Mouse (Mus musculus): ENCODE measurements at regions not wholly inside any gene's neighbourhood (a gene's known extent, or its start where the extent isn't known, plus 50 kb on each side); places are given as distances from the start of the nearest gene placed in this dataset.

DNA sequence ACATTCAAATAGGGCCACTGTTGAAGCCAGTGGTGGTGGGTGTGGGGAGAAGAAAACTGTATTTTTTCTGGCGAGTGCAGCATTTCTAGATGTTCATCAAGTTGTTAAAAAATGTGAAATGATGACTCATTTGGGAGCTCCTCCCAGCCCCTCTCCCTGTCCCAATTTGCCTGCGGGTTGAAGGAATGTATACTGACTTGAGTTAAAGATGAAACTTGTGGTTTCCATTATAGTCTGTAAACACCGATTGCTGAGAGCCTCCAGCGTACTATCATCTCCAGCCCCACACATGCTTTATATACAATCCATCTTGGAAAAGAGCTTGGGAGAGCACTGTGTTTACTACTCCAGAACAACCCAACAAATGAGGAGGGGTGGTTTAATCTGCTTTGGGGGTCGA, 258.9 kb upstream of the Jag1 start:
- no peaks in the 10 kb centered on the region for H3K36me3 ChIP-seq (ENCODE audit: control insufficient read depth, insufficient read depth, low read length, poor library complexity, severe bottlenecking)
- no peaks in the 10 kb centered on the region for H3K9me3 ChIP-seq (replicated peaks; ENCODE audit: control insufficient read depth, insufficient read depth, low read length, poor library complexity, severe bottlenecking)
- no peak overlapping the region for H3K27ac ChIP-seq (ENCODE audit: insufficient read depth, low read length)
- no peaks in the 10 kb centered on the region for H3K4me1 ChIP-seq (ENCODE audit: control insufficient read depth, insufficient read depth, low read length)
- no peak overlapping the region for H3K9ac ChIP-seq (ENCODE audit: low read depth, poor library complexity, severe bottlenecking)
- H3K4me3 ChIP-seq (ENCODE audit: low read depth, low read length): no peak overlapping the region
- TF ChIP-seq EP300 (IDR thresholded peaks at IDR 0.05; ENCODE audit: insufficient read depth, low read depth, low read length) (no peak), POLR2A (IDR thresholded peaks at IDR 0.05; ENCODE audit: insufficient read depth, low read length) (no peak), CTCF (IDR thresholded peaks at IDR 0.05; ENCODE audit: low read depth, low read length) (no peak)
- H3K27me3 ChIP-seq (ENCODE audit: control insufficient read depth, insufficient read depth, low read length, poor library complexity, severe bottlenecking): no peaks in the 10 kb centered on the region

DNA sequence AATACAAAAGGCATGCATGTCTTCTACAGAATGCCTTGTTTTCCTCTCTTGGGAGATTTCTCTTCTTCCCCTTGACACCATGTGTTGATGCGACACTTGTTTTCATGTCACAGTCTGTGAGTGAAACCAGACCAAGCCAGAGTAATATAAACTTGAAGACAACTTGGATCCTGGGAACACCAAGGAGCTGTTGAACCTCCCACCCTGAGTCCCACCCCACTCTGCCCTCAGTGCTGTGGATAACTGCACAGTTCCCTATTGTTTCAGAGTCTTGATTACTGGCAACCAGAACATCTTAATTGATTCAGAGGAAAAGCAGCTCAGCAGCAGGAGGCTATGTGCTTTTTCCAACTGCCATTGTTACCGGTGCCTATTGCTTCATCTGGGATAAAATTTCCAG, 254.6 kb upstream of the Jag1 start:
- no peak for TF ChIP-seq EP300 (IDR thresholded peaks at IDR 0.05; ENCODE audit: insufficient read depth, low read depth, low read length)
- TF ChIP-seq CTCF (IDR thresholded peaks at IDR 0.05; ENCODE audit: low read depth, low read length): no peak
- no peak for TF ChIP-seq POLR2A (IDR thresholded peaks at IDR 0.05; ENCODE audit: insufficient read depth, low read length)
- no peaks in the 10 kb centered on the region for H3K9me3 ChIP-seq (replicated peaks; ENCODE audit: control insufficient read depth, insufficient read depth, low read length, poor library complexity, severe bottlenecking)
- no peaks in the 10 kb centered on the region for H3K27me3 ChIP-seq (ENCODE audit: control insufficient read depth, insufficient read depth, low read length, poor library complexity, severe bottlenecking)
- H3K36me3 ChIP-seq (ENCODE audit: control insufficient read depth, insufficient read depth, low read length, poor library complexity, severe bottlenecking): no peaks in the 10 kb centered on the region
- H3K27ac ChIP-seq (ENCODE audit: insufficient read depth, low read length): no peak overlapping the region
- H3K9ac ChIP-seq (ENCODE audit: low read depth, poor library complexity, severe bottlenecking): no peak overlapping the region
- H3K4me3 ChIP-seq (ENCODE audit: low read depth, low read length): no peak overlapping the region
- H3K4me1 ChIP-seq (ENCODE audit: control insufficient read depth, insufficient read depth, low read length): no peaks in the 10 kb centered on the region

DNA sequence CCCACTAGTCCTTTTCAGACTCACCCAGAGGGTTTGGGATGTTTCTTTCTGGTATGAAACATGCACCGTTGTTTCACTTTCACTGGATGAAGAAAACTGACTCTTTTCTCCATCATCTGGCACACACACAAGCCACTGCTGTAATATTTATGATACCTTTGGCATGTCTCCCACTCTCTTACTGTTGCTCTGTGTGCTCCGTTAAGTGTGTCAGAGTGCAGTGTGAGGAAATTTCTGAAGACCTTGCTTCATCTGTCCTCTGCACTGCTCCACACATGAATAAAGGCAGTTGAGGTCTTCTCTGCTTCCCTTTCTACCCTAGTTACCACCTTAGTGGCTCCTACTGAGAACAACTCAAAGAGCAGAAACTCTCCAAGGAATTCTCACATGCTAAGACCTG, 246.6 kb upstream of the Jag1 start:
- Histone ChIP-seq H3K9ac (ENCODE audit: low read depth, poor library complexity, severe bottlenecking) (no peak overlapping the region), H3K27me3 (ENCODE audit: control insufficient read depth, insufficient read depth, low read length, poor library complexity, severe bottlenecking) (no peaks in the 10 kb centered on the region), H3K9me3 (replicated peaks; ENCODE audit: control insufficient read depth, insufficient read depth, low read length, poor library complexity, severe bottlenecking) (no peaks in the 10 kb centered on the region), H3K36me3 (ENCODE audit: control insufficient read depth, insufficient read depth, low read length, poor library complexity, severe bottlenecking) (no peaks in the 10 kb centered on the region), H3K27ac (ENCODE audit: insufficient read depth, low read length) (no peak overlapping the region), H3K4me1 (ENCODE audit: control insufficient read depth, insufficient read depth, low read length) (no peaks in the 10 kb centered on the region), H3K4me3 (ENCODE audit: low read depth, low read length) (no peak overlapping the region)
- no peak for TF ChIP-seq EP300 (IDR thresholded peaks at IDR 0.05; ENCODE audit: insufficient read depth, low read depth, low read length)
- TF ChIP-seq CTCF (IDR thresholded peaks at IDR 0.05; ENCODE audit: low read depth, low read length): no peak

DNA sequence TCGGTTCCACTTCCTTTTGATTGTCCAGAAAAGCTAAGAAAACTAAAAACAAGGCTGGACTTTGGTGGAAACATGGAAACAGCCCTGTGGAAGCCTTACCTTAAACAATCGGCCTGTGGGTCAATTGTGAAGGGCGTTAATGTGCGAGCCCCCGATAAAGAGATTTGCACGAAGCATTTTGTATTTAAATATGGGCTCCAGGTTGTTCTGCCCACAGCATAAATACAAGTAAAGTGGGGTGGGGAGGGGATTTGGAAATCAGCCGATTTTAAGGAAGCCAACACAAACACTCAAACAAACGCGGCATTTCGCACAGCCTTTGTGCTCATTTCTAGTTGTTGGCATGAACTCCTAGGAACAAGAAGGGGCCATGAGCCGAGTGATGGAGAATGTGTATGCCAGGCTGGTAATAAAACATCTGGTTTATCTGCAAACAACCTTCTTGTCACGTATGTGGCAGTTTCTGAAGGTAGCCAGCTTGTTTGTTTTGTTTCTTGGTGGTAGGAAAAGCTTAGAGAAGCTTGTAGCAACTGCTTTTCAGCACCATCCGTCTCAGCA, 240.8 kb upstream of the Jag1 start:
- Histone ChIP-seq H3K4me1 (ENCODE audit: control insufficient read depth, insufficient read depth, low read length) (no peaks in the 10 kb centered on the region), H3K27me3 (ENCODE audit: control insufficient read depth, insufficient read depth, low read length, poor library complexity, severe bottlenecking) (no peaks in the 10 kb centered on the region), H3K36me3 (ENCODE audit: control insufficient read depth, insufficient read depth, low read length, poor library complexity, severe bottlenecking) (no peaks in the 10 kb centered on the region), H3K4me3 (ENCODE audit: low read depth, low read length) (no peak overlapping the region), H3K9ac (ENCODE audit: low read depth, poor library complexity, severe bottlenecking) (no peak overlapping the region), H3K27ac (ENCODE audit: insufficient read depth, low read length) (no peak overlapping the region), H3K9me3 (replicated peaks; ENCODE audit: control insufficient read depth, insufficient read depth, low read length, poor library complexity, severe bottlenecking) (peaks cover 5% of the 10 kb centered on the region; the same call in 1 of the 2 replicates)
- no peak for TF ChIP-seq EP300 (IDR thresholded peaks at IDR 0.05; ENCODE audit: insufficient read depth, low read depth, low read length)
- no peak for TF ChIP-seq CTCF (IDR thresholded peaks at IDR 0.05; ENCODE audit: low read depth, low read length)

DNA sequence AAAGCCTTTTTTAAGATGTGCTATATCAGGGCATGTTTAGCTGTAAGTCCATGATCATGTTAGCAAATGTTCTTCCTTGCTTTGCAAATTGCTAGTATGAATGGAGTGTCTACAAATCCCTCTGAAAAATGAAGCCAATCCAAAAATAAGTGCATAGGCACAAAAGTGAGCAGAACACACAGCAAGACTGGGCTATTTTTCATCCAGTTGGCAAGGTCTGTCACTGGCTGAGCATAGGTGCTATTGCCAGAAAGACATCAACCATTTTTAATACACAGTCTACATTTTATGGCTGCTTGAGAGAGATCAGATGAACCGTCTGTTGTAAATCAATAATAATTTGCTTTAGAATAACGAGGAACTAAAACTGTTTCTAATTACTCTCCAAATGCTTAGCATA, 227.3 kb upstream of the Jag1 start:
- Histone ChIP-seq H3K9ac (ENCODE audit: low read depth, poor library complexity, severe bottlenecking) (no peak overlapping the region), H3K27ac (ENCODE audit: insufficient read depth, low read length) (no peak overlapping the region), H3K9me3 (replicated peaks; ENCODE audit: control insufficient read depth, insufficient read depth, low read length, poor library complexity, severe bottlenecking) (no peaks in the 10 kb centered on the region), H3K27me3 (ENCODE audit: control insufficient read depth, insufficient read depth, low read length, poor library complexity, severe bottlenecking) (no peaks in the 10 kb centered on the region), H3K4me3 (ENCODE audit: low read depth, low read length) (no peak overlapping the region), H3K4me1 (ENCODE audit: control insufficient read depth, insufficient read depth, low read length) (no peaks in the 10 kb centered on the region), H3K36me3 (ENCODE audit: control insufficient read depth, insufficient read depth, low read length, poor library complexity, severe bottlenecking) (no peaks in the 10 kb centered on the region)
- no peak for TF ChIP-seq CTCF (IDR thresholded peaks at IDR 0.05; ENCODE audit: low read depth, low read length)
- no peak for TF ChIP-seq EP300 (IDR thresholded peaks at IDR 0.05; ENCODE audit: insufficient read depth, low read depth, low read length)
- TF ChIP-seq POLR2A (IDR thresholded peaks at IDR 0.05; ENCODE audit: insufficient read depth, low read length): no peak

DNA sequence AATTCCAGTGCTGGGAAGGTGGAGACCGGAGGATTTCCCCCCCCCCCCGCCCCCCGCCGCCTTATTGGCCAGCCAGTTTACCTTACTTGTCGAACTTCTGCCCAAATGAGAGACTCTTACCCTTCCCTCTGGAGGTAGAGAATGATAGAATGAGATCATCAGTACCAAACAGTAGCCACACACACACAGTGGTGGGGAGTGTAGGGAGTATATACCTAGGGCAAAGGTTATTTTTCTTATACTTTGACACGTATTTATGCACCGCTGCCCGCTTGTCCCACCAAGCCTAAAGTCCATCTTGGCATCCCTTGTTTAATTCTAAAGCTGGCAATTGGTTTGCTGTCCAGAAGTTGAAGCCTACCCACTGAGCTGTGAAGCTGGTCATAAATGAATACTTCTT, 213.6 kb upstream of the Jag1 start:
- Histone ChIP-seq H3K27ac (ENCODE audit: insufficient read depth, low read length) (no peak overlapping the region), H3K4me3 (ENCODE audit: low read depth, low read length) (no peak overlapping the region)
- TF ChIP-seq POLR2A (IDR thresholded peaks at IDR 0.05; ENCODE audit: insufficient read depth, low read length) (no peak), EP300 (IDR thresholded peaks at IDR 0.05; ENCODE audit: insufficient read depth, low read depth, low read length) (no peak), CTCF (IDR thresholded peaks at IDR 0.05; ENCODE audit: low read depth, low read length) (no peak)

More for the DNA sequence above, 213.6 kb upstream of the Jag1 start:
- no peaks in the 10 kb centered on the region for H3K9me3 ChIP-seq (replicated peaks; ENCODE audit: control insufficient read depth, insufficient read depth, low read length, poor library complexity, severe bottlenecking)
- H3K4me1 ChIP-seq (ENCODE audit: control insufficient read depth, insufficient read depth, low read length): no peaks in the 10 kb centered on the region
- H3K36me3 ChIP-seq (ENCODE audit: control insufficient read depth, insufficient read depth, low read length, poor library complexity, severe bottlenecking): no peaks in the 10 kb centered on the region
- H3K27me3 ChIP-seq (ENCODE audit: control insufficient read depth, insufficient read depth, low read length, poor library complexity, severe bottlenecking): no peaks in the 10 kb centered on the region; the same call in 1 of the 2 replicates
- H3K9ac ChIP-seq (ENCODE audit: low read depth, poor library complexity, severe bottlenecking): no peak overlapping the region
